Mouse (Mus musculus) CD4-positive, CD25-positive, alpha-beta regulatory T cell, adult 2 months (primary cell): ENCODE measurements around the gene Spx.

Source experiments
- DNase-seq: peaks from one replicate; pipeline ENCODE4 v3.0.0-alpha.2; 2012; ENCODE audit warnings: low read depth, low spot score

Spx gene

DNA sequence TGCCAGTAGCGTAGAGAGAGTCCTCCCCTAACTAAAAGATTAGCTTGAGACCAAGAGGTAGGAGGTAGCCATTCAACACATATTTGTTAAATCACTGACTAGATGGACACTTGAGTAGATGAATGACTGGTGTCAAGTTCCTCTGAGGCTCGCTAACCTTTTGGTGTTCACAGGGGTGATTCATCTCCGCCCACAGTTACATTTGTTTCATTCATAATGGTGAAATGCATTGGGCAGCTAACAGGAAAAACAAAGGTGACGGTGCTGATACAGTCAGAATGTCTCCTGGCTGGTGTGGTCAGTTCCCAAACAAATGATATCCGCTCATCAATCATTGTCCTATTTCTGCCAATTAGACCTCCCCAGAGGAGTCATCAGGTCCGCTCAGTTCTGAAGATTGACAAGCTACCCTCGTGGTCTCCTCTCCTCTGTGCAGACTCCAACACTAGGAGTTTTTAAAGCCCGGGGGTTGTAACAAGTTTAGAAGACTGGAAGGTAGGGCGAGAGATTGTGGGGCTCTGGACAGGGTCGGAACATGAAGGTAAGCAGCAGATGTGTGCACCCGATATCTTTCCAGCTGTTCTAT is at the start of gene Spx:
TSS of gene Spx (plus strand) at position 536 of the 586 bp plus-strand sequence.
- DNase-seq = no peak

GRCm38 (mm10) chr6:142365742-142366472 is 47.3 kb upstream of the Spx start:
- no peak for DNase-seq

- DNase-seq = no peak
These were observed 46.7 kb upstream of the Spx start for GRCm38 (mm10) chr6:142366473-142367018.

DNA sequence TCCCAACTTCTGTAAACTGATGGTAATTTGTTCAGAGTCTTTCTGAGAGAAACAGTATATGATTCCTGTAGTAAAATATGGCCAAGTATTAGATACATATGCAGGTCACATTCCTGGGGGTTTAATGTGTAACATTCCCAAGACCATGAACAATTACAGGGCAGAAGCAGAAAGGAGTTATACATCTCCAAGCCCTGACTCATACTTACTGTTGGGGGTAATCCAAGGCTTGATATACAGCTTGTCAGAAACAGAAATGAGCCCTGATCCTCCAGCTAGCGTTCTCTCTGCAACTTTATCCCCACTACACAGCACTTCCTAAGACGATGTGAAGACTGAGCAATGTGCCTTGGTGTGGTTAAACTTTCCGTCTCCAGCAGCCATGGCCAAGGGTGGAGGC is 45.7 kb upstream of the Spx start:
- DNase-seq = no peak

DNA sequence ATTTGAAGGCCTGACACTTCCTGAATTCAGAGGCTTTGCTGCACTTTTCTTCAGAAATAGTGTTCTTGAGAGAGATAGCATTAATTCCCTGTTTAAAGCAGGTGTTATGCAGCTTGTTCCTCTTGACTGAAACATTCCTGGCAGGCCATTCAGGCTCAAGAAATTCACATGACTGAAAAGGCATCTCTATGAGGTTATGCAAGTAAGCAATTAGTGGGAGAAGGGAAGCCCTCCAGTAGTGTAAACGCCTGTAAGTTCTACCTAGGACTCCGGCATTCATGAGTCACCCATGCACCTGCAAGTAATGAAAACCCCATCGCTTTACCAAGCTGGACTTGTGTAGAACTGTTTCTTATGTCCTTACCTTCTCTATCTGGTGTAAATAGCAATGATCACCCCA is 43.7 kb upstream of the Spx start:
- DNase-seq = no peak

- no peak for DNase-seq
These were observed 36.2 kb upstream of the Spx start for GRCm38 (mm10) chr6:142377081-142377480.

DNA sequence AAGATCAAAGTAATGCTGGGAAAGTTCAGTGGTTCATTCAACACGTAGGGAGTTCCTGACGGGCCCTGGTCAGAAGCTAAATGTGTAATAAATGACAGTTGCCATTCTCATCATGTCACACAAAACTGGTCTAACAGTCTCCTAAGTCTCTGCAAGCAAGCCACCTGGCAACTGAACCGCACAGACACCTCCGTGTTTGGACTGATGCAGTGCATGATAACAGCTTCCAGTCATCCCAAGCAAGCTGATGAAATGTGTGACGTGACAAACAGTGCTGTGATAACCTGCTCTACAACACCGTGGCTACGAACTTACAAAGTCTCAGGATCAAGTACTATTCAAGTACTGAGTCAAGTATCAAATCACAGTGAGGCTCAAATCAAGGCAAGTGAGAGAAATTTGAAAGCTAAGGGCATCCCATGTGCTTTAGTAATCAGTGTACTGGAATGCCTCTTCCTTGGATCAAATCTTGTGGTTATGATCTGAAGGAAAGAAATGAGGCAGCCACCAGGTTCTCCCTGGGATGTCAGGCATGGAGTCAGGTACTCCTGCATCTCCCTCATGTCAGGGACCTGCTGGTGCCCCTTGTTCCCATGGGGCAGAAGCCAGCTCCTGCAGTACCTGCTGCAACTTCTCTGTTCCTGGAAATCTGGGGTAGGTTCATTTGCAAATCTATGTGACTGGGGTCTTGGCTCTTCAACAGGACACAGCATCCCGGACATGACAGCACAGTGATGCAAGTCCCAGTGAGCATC is 34.5 kb upstream of the Spx start:
- DNase-seq = no peak

GRCm38 (mm10) chr6:142379961-142380360 is 33.3 kb upstream of the Spx start:
- DNase-seq = no peak

DNA sequence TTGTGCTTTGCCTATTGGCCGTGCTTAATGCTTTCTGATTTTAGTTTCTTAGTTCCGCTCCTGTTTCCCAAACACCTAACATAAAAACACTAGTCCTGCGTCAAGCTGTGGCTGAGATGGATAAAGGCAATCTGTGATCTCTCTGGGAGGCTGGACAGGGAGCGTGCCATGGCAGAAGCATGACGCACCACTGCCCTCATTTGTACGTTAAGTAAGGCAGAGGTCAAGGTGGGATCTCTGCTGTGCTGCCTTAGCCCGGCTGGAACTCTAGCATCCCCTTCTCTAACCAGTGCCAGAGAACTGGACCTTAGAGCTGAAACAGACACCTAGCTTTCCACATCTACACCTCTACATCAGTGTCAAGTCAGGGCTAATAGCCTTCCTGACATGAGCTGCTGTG is 31.6 kb upstream of the Spx start:
- DNase-seq = no peak

- no peak for DNase-seq
These were observed 28.7 kb upstream of the Spx start for GRCm38 (mm10) chr6:142384521-142384920.

DNA sequence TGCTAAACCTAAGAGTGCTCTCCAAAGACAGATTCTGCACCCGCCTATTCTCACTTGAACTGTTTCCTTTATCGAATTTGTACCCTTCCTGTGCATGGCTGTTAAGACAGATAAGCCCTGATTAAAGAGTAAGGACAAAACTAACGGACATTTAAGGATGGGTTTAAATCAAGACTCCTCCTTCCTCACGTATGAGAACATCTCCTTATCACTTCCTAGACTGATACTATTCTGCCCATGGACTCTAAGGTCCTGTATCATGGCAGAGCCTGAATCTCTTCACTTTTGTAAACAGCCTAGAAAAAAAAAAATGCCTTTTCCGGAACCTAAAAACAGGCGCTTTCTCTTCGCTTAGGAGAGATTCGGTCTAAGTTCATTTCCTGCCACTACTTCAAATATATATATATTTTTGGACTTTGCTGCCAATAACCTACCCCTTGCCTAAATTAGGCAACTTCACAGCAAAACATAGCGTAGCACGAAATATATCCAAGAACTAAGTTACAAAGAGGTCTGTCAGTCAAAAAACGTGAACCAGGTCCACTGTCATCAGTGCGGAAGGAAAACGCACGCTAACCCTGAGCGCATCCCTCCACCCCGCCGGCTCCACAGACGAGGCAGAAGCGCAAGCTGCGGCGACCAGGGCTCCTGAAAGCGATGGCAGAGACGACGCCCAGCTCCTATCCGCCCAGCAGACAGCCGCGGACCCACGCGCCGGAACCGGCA is 26.8 kb upstream of the Spx start:
- no peak for DNase-seq

DNA sequence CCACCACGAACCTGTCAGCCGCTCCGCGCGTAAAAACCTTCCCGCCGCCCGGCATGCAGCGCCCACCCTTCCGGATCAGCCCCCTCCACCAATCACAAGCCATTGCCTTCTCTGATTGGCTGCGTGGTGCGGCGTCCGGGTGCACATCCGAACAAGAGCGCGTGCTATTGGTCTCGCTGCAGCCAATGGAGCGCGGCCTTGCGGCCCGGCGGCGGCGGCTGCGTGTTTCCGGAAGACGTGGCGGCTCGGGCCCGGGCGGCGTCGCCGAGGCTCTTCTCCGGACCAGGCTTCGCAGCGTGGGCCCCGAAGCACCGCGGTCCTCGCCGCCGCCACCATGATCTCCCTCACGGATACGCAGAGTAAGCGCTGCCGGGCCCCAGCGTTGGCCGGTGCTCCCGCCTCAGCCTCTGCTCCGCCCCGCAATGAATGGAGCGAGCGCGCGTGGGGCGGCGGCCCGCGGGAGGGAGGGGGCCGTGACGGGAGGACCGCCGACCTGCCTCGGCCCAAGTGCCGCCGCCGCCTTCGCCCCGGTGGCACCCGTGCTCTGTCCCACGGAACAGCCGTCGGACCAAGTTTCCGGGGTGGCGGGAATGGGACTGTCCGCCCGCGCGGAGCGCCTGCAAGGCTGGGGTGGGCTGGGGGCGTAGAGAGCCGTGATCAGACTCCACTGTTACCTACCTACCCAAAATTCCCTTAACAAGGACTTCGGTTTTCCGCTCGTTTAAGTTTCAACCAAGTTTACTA is 26.1 kb upstream of the Spx start, which contains the start of the genes Recql and Golt1b:
TSS of gene Recql (minus strand) at position 77 of the 744 bp plus-strand sequence.
TSS of gene Golt1b (plus strand) at position 211 of the 744 bp plus-strand sequence.
- peak; percentile 99 for DNase-seq

- no peak for DNase-seq
These were observed 25.4 kb upstream of the Spx start for GRCm38 (mm10) chr6:142387755-142388271.

GRCm38 (mm10) chr6:142389101-142389500 is 24.1 kb upstream of the Spx start:
- DNase-seq = no peak

GRCm38 (mm10) chr6:142392312-142392711 is 20.9 kb upstream of the Spx start:
- DNase-seq = no peak

- DNase-seq = no peak
These were observed 18.6 kb upstream of the Spx start for GRCm38 (mm10) chr6:142394669-142395068.

- DNase-seq = no peak
These were observed 17.5 kb upstream of the Spx start for GRCm38 (mm10) chr6:142395756-142396155.

DNA sequence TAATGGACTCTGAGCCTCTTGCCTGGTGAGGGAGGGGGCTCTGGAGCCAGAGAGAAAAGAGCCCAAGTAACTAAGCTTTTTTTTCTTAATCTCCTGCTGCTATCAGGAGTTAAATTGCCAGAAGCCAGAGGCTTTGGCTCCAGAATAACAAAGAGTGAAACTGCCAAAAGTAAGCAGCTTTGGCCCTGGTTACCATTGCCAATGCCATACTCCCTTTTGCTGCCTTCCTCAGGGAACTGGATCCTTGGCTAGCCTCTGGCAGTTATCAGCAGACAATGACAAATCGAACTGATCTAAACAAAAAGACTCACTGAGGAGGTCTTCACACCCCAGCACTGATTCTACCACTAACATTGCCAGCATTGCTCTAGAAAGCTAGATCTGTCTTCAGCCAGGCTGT is 2.1 kb upstream of the Spx start:
- DNase-seq = no peak

DNA sequence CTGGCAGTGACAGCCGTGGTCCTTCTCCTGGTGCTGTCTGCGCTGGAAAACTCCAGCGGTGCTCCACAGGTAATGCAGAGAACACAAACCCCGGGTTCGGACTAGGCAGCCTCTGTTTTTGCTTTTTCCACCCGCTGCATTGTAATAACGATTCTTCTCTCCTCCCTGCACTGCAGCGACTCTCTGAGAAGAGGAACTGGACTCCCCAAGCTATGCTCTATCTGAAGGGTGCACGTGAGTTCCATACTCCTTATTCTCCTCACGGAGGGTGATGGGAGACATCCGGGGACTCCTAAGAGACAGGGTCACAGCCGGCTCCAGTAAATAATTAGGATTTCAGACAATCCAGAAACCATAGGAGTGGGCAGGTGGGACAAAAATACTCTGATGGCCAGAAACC is 604 bp downstream of the Spx start:
- no peak for DNase-seq

- no peak for DNase-seq
These were observed 1.4 kb downstream of the Spx start for GRCm38 (mm10) chr6:142414597-142414996.

GRCm38 (mm10) chr6:142424976-142425375 is 11.7 kb downstream of the Spx start:
- no peak for DNase-seq
